Mouse (Mus musculus) thymus, postnatal 10 days (tissue): Measurements from ENCODE around the gene Zfp36l2.
"Not testable (repeated sequence)": the region's sequence is repeated elsewhere in the genome, so short reads cannot be mapped to it uniquely, and the experiment has no call there.

Experiments
- DNase-seq, 2 experiments: peaks; one replicate each; pipeline ENCODE4 v3.0.0; 2021; ENCODE audit warnings: low spot score in 2 of 2

Zfp36l2 gene

DNA sequence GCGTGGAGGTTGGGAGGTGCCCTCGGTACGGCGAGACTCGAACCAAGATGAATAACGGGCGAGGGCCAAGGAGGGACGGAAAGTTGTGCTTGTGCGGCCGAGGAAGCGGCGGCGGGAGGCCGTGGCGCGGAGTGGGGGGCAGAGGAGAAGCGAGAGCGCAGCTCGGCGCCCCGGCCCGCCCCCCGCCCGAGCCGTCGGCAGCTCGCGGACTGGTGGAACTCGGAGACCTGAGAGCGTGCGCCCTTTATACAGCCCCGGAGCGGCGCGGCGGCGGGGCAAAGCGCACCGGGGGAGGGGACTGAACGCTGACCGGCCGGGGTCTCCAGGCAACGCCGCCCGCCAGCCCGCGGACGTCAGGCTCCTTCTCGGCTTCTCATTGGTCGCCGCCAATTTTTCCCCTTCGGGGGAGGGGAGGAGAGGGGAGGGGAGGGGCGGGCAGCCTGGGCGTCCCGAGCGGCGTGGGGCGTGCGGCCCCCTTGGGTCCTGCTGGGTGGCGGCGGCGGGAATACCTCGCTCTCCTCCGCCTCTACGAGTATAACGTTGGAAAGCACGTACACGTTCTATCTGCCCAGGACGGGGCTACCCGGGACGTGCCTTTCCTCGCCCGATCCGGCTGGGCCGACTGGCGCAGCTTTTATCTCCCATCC lies at the start of gene Zfp36l2:
Gene Zfp36l2 (minus strand): TSS at position 221 of the 647 bp plus-strand sequence.
- DNase-seq = peak; percentile 91 to 92

GRCm38 (mm10) chr17:84236781-84237557 lies 49.2 kb upstream of the Zfp36l2 start:
- DNase-seq = no peak

DNA sequence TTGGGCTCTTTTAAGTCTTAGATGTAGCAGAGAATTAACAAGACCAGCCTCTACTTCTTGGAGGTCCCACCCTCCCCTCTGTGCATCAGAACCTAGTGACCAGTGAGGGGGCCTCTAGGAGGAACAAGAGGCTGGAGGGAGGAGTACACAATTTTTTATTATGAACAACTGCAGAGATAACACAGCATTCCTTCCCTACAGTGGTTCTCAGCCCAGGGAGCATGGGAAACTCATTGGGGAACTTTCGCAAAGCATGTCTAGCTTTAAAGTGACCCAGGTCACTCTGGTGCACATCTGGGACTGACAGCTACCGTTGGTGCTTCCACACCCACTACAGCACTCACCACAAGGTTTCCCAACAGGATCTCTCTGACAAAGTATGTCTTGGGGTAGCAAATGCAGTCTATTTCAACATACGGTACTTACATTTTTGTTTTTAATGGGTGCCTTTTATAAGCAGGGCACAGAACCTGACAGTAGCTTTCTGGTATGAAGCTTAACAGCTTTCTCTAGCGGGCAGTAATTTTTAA lies 47.7 kb upstream of the Zfp36l2 start:
- no peak for DNase-seq

- DNase-seq = not testable (repeated sequence)
Measured at GRCm38 (mm10) chr17:84234785-84235184, 47.0 kb upstream of the Zfp36l2 start.

DNA sequence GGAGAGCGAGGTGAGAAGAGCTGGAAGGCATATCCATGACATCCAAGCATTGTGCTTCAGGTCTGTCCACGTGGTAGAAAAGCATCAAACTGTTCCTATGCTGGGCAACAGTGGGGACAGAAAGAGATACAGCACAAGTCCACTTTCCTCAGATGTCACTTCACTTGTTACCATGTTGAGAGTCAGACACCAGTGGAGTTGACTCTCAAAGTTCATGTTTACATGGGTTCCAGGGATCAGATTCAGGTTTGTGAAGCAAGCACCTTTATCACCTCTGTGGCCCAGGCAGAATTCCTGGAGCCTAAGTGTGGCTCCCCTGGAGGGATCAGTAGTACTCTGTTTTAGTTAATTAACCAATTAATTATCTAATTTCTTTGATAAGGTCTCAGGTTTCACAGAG lies 46.0 kb upstream of the Zfp36l2 start:
- no peak for DNase-seq

DNA sequence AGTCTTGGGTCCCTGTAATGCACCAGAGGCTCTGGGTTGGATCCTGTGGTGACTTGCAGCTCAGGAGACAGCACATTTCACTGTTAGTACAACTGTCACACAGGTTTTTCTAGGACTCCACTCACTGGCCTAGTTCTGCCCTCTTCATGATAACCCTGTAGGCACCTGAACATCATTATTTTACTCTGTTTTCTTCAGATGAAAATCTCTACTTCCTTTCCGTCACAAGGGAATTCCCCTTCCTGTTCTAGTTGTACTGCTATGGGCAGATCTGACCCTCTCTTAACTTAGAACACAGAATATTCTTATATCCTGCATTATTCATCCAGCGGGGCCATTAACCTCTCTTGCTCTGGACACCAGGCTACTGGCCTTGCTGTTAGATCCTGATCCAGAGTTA lies 43.6 kb upstream of the Zfp36l2 start:
- no peak for DNase-seq

- DNase-seq = no peak
Measured at GRCm38 (mm10) chr17:84228223-84228622, 40.5 kb upstream of the Zfp36l2 start.

DNA sequence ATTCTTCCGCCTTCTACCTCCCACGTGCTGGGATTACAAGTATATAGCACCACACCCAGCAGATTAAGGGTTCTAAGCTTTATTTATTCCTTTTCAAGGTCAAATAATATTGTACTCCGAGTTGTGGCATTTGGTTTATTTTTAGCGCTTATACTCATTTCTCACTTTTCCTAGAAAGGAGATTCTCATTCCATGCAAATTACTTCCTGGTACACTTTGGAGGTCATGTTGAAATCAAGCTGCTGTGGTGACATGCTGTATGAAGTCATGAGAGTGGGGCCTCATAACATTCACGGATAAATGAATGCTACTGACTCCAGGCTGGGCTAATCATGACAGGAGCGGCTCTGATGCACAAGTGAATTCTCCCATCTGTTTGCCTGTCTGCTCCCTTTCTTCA lies 38.9 kb upstream of the Zfp36l2 start:
- DNase-seq = no peak

- no peak for DNase-seq
Measured at GRCm38 (mm10) chr17:84226231-84226630, 38.5 kb upstream of the Zfp36l2 start.

DNA sequence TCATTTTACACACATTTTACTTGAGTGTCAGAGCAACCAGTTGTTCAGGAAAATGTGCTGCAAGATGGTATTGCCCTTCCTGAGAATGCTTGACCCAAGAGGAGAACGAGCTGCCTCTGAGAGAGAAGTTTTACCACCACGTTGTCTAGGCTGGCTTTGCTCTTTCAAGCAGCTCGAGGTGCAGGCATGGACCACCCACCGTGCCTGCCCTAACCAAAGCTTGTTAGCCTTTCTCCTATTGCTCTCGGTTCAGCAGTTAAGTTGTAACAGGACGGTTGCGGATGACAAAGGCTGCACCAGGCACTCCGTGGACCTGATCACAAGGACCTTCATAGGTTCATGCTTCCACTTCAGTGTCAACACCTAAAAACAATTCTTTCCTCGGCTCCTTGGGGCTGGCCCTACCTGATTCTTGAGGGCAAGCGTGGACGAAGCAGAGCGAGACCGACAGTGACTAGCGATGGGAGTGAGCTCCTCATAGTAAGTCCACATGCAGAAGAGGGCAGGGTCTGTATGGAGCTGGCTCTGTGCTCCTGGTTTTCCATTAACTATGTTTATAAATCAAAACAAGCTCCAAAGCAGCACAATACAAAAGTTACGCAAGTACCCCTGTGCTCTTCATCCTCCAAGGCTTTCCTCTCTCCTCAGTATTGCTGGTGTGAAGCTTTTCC lies 36.6 kb upstream of the Zfp36l2 start:
- DNase-seq = no peak

- not testable (repeated sequence) for DNase-seq
Measured at GRCm38 (mm10) chr17:84218841-84219240, 31.1 kb upstream of the Zfp36l2 start.

GRCm38 (mm10) chr17:84217696-84218095 lies 29.9 kb upstream of the Zfp36l2 start:
- no peak for DNase-seq

GRCm38 (mm10) chr17:84215264-84215960 lies 27.7 kb upstream of the Zfp36l2 start:
- no peak for DNase-seq

GRCm38 (mm10) chr17:84213464-84213863 lies 25.7 kb upstream of the Zfp36l2 start:
- no peak for DNase-seq

- DNase-seq = no peak
Measured at GRCm38 (mm10) chr17:84207611-84208010, 19.9 kb upstream of the Zfp36l2 start.

GRCm38 (mm10) chr17:84206239-84206638 lies 18.5 kb upstream of the Zfp36l2 start:
- no peak for DNase-seq

GRCm38 (mm10) chr17:84204962-84205361 lies 17.2 kb upstream of the Zfp36l2 start:
- DNase-seq = no peak

GRCm38 (mm10) chr17:84203340-84203739 lies 15.6 kb upstream of the Zfp36l2 start:
- DNase-seq = no peak

- no peak for DNase-seq
Measured at GRCm38 (mm10) chr17:84201183-84201582, 13.4 kb upstream of the Zfp36l2 start.

DNA sequence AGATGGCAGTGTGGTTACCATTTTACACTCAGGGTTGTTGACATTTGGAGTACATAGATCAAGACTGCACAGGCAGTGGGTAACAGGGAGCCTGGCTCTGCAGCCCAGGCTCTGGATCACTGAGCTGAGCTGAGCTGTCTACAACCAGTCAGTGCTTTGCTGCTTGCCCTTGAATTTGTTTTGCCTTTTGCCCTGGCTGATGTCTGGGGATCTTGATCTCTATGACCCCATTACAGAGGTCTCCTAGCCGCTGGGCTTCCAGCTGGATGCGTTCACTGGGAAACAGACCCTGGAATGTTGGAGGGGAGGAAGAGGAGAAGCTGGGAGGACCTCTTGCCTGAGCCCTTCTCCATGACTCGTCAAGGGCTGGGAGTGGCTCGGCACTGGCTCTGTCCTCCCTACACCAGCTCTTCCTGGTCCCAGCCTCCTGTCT lies 10.2 kb upstream of the Zfp36l2 start:
- DNase-seq = no peak

DNA sequence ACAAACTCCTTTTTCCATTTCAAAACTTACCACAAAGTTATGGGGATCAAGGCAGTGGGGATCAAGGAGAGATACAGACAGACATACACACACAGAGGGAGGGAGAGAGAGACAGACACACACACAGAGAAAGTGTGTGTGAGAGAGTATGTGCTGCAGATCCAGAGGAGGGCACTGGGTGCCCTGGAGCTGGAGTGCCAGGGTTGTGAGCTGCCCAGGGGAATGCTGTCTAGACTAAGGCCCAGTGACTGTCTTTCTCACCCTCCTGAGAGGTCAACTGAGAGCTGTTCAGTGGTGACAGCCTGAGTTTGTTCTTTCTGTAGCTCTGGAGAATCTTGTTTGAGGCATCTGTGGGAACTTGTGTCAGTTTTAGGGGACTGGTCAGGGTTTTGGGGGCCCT lies 8.6 kb upstream of the Zfp36l2 start:
- DNase-seq = no peak

GRCm38 (mm10) chr17:84195835-84196234 lies 8.1 kb upstream of the Zfp36l2 start:
- no peak for DNase-seq
